Mouse (Mus musculus) embryonic facial prominence, embryonic 10.5 days (tissue): ENCODE results near the gene Zhx3. TPM values are rescaled to one million over a fixed set of nuclear protein-coding genes. Genes with fewer than 3 reads are reported as not detected.

Source experiments
- DNase-seq: peaks from one replicate; pipeline ENCODE4 v3.0.0-alpha.2; 2017; ENCODE audit warnings: low spot score
- H3K27ac ChIP-seq: fragments of 300-500 bp; sonication (generic); replicated peaks from 2 replicates; pipeline ENCODE4 v1.5.1; 2016; ENCODE audit warnings: mild to moderate bottlenecking
- H3K27me3 ChIP-seq: fragments of 300-500 bp; sonication (generic); replicated peaks from 2 replicates; pipeline ENCODE4 v1.6.1; 2016; ENCODE audit warnings: low read depth, mild to moderate bottlenecking; ENCODE audit not compliant: poor library complexity, severe bottlenecking
- H3K36me3 ChIP-seq: fragments of 300-500 bp; sonication (generic); replicated peaks from 2 replicates; pipeline ENCODE4 v1.6.1; 2016; ENCODE audit warnings: mild to moderate bottlenecking, moderate library complexity
- H3K4me1 ChIP-seq: fragments of 300-500 bp; sonication (generic); 2 replicates; pipeline ENCODE4 v1.6.1; 2016
- H3K4me3 ChIP-seq: fragments of 300-500 bp; sonication (generic); 2 replicates; pipeline ENCODE4 v1.5.1; 2016; ENCODE audit warnings: mild to moderate bottlenecking, moderate library complexity
- H3K9me3 ChIP-seq: fragments of 300-500 bp; sonication (generic); 2 replicates; pipeline ENCODE4 v1.6.1; 2016; ENCODE audit warnings: mild to moderate bottlenecking
- WGBS: fragments of 180-500 bp; shearing (Covaris S2); methylation state at CpG from one replicate; pipeline ENCODE4 v1.1.7; 2016; 5-methylcytosine and 5-hydroxymethylcytosine counted together
- polyA plus RNA-seq: library from polyadenylated mRNA; unstranded; fragments of >200 nt; fragmentation: Nextera tagmentation; extraction: Ambion mirVana; gene quantifications from 2 replicates; pipeline ENCODE4 v1.2.1, GENCODE M21; 2016

Gene Zhx3
- polyA plus RNA-seq, 1 experiment from 2014 or later = 7.6 TPM

- Histone ChIP-seq H3K4me1 (no peaks in the 10 kb centered on the region), H3K27ac (no peak overlapping the region), H3K9me3 (no peaks in the 10 kb centered on the region), H3K36me3 (peaks cover 91% of the 10 kb centered on the region), H3K4me3 (no peak overlapping the region), H3K27me3 (no peaks in the 10 kb centered on the region)
- WGBS = 85% methylated on average over 3 of the region's 3 CpGs
- DNase-seq = no peak
Measured at GRCm38 (mm10) chr2:160765096-160765495, 107.7 kb downstream of the Zhx3 start.

- Histone ChIP-seq H3K36me3 (peaks cover 96% of the 10 kb centered on the region), H3K27ac (no peak overlapping the region), H3K9me3 (no peaks in the 10 kb centered on the region), H3K27me3 (no peaks in the 10 kb centered on the region), H3K4me1 (no peaks in the 10 kb centered on the region), H3K4me3 (no peak overlapping the region)
- WGBS = 93% methylated on average over 2 of the region's 2 CpGs
- no peak for DNase-seq
Measured at GRCm38 (mm10) chr2:160764386-160764785, 108.4 kb downstream of the Zhx3 start.

GRCm38 (mm10) chr2:160763816-160764215, 109.0 kb downstream of the Zhx3 start:
- H3K4me3 ChIP-seq = no peak overlapping the region
- H3K9me3 ChIP-seq = no peaks in the 10 kb centered on the region
- no peaks in the 10 kb centered on the region for H3K27me3 ChIP-seq
- peaks cover 96% of the 10 kb centered on the region for H3K36me3 ChIP-seq
- no peak for DNase-seq
- no peaks in the 10 kb centered on the region for H3K4me1 ChIP-seq
- H3K27ac ChIP-seq = no peak overlapping the region
- 89% methylated on average over 3 of the region's 3 CpGs for WGBS

DNA sequence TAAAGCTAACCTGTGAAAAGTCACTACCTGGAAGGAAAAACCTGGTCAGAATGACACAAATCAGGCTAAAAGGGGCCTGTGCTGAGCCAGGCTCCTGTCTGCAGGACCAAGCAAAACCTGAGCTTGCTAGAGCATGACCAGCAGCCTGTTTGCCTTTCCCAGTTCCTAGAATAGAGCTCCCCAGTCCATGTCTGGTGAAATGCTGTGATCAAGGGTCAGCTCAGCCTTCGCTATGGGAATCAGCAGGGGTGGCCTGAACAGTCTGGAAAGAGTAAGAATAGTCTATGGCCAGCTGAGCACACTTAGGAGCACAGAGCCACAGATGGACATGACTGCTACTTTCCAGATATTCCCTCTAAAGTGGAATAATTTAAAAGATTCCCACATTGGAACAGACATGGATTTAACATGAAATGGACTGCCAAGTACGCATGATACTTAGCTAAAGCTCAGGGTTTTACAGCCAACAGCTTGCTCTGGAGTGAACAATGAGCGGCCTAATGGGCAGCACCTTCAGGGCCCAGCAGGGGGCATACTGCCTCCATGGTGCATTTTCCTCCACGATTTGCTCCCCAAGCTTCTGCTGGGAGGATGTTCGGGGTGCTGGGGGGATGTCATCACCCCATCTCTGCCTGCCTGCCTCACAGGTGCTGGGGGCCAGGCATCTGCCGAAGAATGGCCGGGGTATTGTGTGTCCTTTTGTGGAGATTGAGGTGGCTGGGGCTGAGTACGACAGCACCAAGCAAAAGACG, 112.2 kb downstream of the Zhx3 start:
- WGBS = 90% methylated on average over 9 of the region's 9 CpGs
- Histone ChIP-seq H3K27me3 (no peaks in the 10 kb centered on the region), H3K27ac (no peak overlapping the region), H3K4me1 (no peaks in the 10 kb centered on the region), H3K4me3 (no peak overlapping the region), H3K36me3 (peaks cover 100% of the 10 kb centered on the region), H3K9me3 (no peaks in the 10 kb centered on the region)
- peak; percentile 26 for DNase-seq

GRCm38 (mm10) chr2:160756583-160757203, 116.1 kb downstream of the Zhx3 start:
- H3K4me3 ChIP-seq = no peak overlapping the region
- H3K27me3 ChIP-seq = no peaks in the 10 kb centered on the region
- peaks cover 100% of the 10 kb centered on the region for H3K36me3 ChIP-seq
- WGBS = 88% methylated on average over 6 of the region's 6 CpGs
- no peaks in the 10 kb centered on the region for H3K9me3 ChIP-seq
- H3K4me1 ChIP-seq = no peaks in the 10 kb centered on the region
- no peak overlapping the region for H3K27ac ChIP-seq
- no peak for DNase-seq

DNA sequence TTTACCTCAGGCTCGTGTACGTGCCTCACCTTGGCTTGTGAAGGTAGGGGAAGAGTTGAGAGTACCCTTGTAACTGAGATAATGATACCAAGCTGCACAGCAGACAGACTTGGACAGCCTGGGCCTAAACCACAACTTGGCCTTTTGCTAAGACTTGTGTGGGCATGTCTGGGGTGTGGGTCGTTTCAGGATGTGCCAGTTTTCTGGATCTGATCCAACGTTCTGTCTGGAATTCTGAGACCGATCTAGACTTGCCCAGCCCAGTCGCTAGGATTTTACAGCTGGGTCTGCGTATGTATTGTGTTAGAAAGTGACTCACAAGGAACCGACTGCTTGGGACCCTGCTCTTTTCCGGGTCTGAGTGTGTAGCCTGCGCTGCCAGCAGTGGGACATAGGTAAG, 125.7 kb downstream of the Zhx3 start:
- WGBS = 95% methylated on average over 10 of the region's 10 CpGs
- peaks cover 97% of the 10 kb centered on the region for H3K36me3 ChIP-seq
- H3K4me3 ChIP-seq = no peak overlapping the region
- no peak overlapping the region for H3K27ac ChIP-seq
- H3K9me3 ChIP-seq = no peaks in the 10 kb centered on the region
- H3K4me1 ChIP-seq = no peaks in the 10 kb centered on the region; the same call in 1 of the 2 replicates
- H3K27me3 ChIP-seq = no peaks in the 10 kb centered on the region
- DNase-seq = no peak

- no peak overlapping the region for H3K27ac ChIP-seq
- no peaks in the 10 kb centered on the region; the same call in 1 of the 2 replicates for H3K4me1 ChIP-seq
- no peaks in the 10 kb centered on the region for H3K9me3 ChIP-seq
- no peak overlapping the region for H3K4me3 ChIP-seq
- H3K36me3 ChIP-seq = peaks cover 97% of the 10 kb centered on the region
- DNase-seq = no peak
- H3K27me3 ChIP-seq = no peaks in the 10 kb centered on the region
- WGBS = 95% methylated on average over 5 of the region's 5 CpGs
Measured at GRCm38 (mm10) chr2:160746637-160747036, 126.2 kb downstream of the Zhx3 start.

GRCm38 (mm10) chr2:160745497-160745896, 127.3 kb downstream of the Zhx3 start:
- WGBS = 94% methylated on average over 1 of the region's 1 CpGs
- Histone ChIP-seq H3K9me3 (no peaks in the 10 kb centered on the region), H3K36me3 (peaks cover 97% of the 10 kb centered on the region), H3K27ac (no peak overlapping the region), H3K4me1 (peaks cover 10% of the 10 kb centered on the region), H3K27me3 (no peaks in the 10 kb centered on the region), H3K4me3 (no peak overlapping the region)
- no peak for DNase-seq

- DNase-seq = no peak
- Histone ChIP-seq H3K27ac (no peak overlapping the region), H3K27me3 (no peaks in the 10 kb centered on the region), H3K9me3 (no peaks in the 10 kb centered on the region), H3K36me3 (peaks cover 97% of the 10 kb centered on the region), H3K4me3 (no peak overlapping the region), H3K4me1 (peaks cover 16% of the 10 kb centered on the region)
- WGBS = 91% methylated on average over 5 of the region's 5 CpGs
Measured at GRCm38 (mm10) chr2:160744823-160745210, 128.0 kb downstream of the Zhx3 start.

- Histone ChIP-seq H3K9me3 (no peaks in the 10 kb centered on the region), H3K27ac (no peak overlapping the region), H3K36me3 (peaks cover 97% of the 10 kb centered on the region), H3K4me3 (no peak overlapping the region), H3K27me3 (no peaks in the 10 kb centered on the region), H3K4me1 (peaks cover 22% of the 10 kb centered on the region)
- DNase-seq = peak; percentile 35
- WGBS = 91% methylated on average over 7 of the region's 7 CpGs
Measured at GRCm38 (mm10) chr2:160744040-160744822, 128.6 kb downstream of the Zhx3 start.

DNA sequence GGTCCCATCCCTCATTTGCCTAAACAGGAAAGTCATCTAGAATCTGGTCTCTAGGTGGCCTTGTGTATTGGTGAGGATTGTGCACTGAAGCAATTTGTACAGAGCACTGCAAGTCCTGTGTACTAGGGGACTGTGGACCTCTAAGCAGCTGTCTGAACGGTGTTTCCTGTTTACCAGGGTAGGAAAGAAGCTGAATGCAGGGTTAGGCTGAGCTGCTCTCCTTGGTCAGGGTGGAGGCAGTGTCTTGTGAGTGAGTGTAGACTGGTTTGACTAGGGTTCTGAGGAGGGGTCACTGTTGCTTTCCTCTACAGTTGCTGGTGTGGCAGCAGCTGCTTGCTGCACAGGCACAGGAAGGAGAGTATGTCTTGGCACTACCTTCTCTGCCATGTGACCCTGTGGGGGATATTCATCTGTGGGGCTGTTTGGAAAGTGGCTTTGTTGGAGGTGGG, 130.6 kb downstream of the Zhx3 start:
- WGBS = 78% methylated on average over 1 of the region's 1 CpGs
- no peak for DNase-seq
- H3K9me3 ChIP-seq = no peaks in the 10 kb centered on the region
- peaks cover 97% of the 10 kb centered on the region for H3K36me3 ChIP-seq
- no peaks in the 10 kb centered on the region for H3K27me3 ChIP-seq
- H3K4me1 ChIP-seq = peaks cover 34% of the 10 kb centered on the region
- no peak overlapping the region; the same call in 1 of the 2 replicates for H3K27ac ChIP-seq
- H3K4me3 ChIP-seq = no peak overlapping the region

- no peak for DNase-seq
- H3K27me3 ChIP-seq = no peaks in the 10 kb centered on the region
- no peak overlapping the region for H3K4me3 ChIP-seq
- H3K9me3 ChIP-seq = no peaks in the 10 kb centered on the region
- H3K27ac ChIP-seq = no peak overlapping the region
- 83% methylated on average over 3 of the region's 3 CpGs for WGBS
- H3K36me3 ChIP-seq = peaks cover 97% of the 10 kb centered on the region
- H3K4me1 ChIP-seq = peaks cover 34% of the 10 kb centered on the region
Measured at GRCm38 (mm10) chr2:160741580-160741979, 131.2 kb downstream of the Zhx3 start.
